ENCODE assay signal across 27 mouse cellular contexts in genomic region chr9:45391299-45391698, GRCm38 (mm10). TPM values are rescaled to one million over a fixed set of nuclear protein-coding genes. Genes with fewer than 3 reads are reported as not detected.
DNase-seq lines count a peak whose midpoint lies in the region; TF ChIP-seq lines count a peak whose summit lies in the region.
"Had no signal": no experiment of that assay in that cellular context is flagged by ENCODE, and none has a peak within 500 bp of the region (broad histone marks: within the 10 kb centered on the region; RNA-seq: fewer than 3 reads in every experiment).

No protein-coding gene starts in this region.

- H3K27ac ChIP-seq in limb, embryonic 10.5 days, result no peak overlapping the region
- H3K27ac ChIP-seq: embryonic facial prominence, embryonic 12.5 days; embryonic facial prominence, embryonic 15.5 days; forebrain, embryonic 10.5 days; forebrain, embryonic 12.5 days had no signal

- WGBS in limb, embryonic 10.5 days, result 77% methylated on average over 7 of the region's 7 CpGs

- H3K27me3 ChIP-seq in E14TG2a.4 (ENCODE audit: insufficient read depth, low read length), result no peaks in the 10 kb centered on the region
- H3K27me3 ChIP-seq in limb, embryonic 10.5 days (ENCODE audit: low read depth, poor library complexity, severe bottlenecking), result no peaks in the 10 kb centered on the region
- H3K27me3 ChIP-seq: embryonic facial prominence, embryonic 12.5 days; embryonic facial prominence, embryonic 15.5 days; forebrain, embryonic 12.5 days had no signal

- H3K4me3 ChIP-seq in E14TG2a.4 (replicated peaks; ENCODE audit: low read length), result peak overlapping the region; percentile 23; the same call in 1 of the 2 replicates
- H3K4me3 ChIP-seq in limb, embryonic 10.5 days, result no peak overlapping the region
- H3K4me3 ChIP-seq: embryonic facial prominence, embryonic 12.5 days; embryonic facial prominence, embryonic 15.5 days; erythroblast, embryonic 14.5 days; forebrain, embryonic 10.5 days; forebrain, embryonic 12.5 days had no signal

- H3K36me3 ChIP-seq in E14TG2a.4 (ENCODE audit: insufficient read depth, low read length), result peaks cover 66% of the 10 kb centered on the region
- H3K36me3 ChIP-seq in limb, embryonic 10.5 days, result peaks cover 49% of the 10 kb centered on the region

- no peak for TF ChIP-seq CTCF in E14TG2a.4 (conservative IDR thresholded peaks at IDR 0.05; ENCODE audit: low read length)

- DNase-seq in 416B (ENCODE audit: low read depth), result peak; percentile 3
- peak; percentile 56 for DNase-seq in ES-CJ7 (ENCODE audit: low read depth, low spot score)
- DNase-seq in ZHBTc4 (ENCODE audit: low read depth, low spot score), result peak; percentile 84
- DNase-seq in gastrocnemius, postnatal 10 days, result no peak
- DNase-seq in limb, embryonic 10.5 days (ENCODE audit: low spot score), result no peak
- DNase-seq in left cerebral cortex, adult 9 months (ENCODE audit: low spot score in 2 of 2), result no peak
- DNase-seq: adrenal gland, adult 2 months; adrenal gland, postnatal 10 days; adrenal gland, postnatal 25 days; B cell, adult 2 months; cerebellum, adult 11 months; cerebellum, adult 18-20 months; cerebellum, adult 8-10 months; cerebellum, adult 9-11 months; cerebellum, postnatal 14 days; cerebellum, postnatal 36 days; embryo, embryonic 11 days had no signal

- peaks cover 83% of the 10 kb centered on the region for H3K4me1 ChIP-seq in E14TG2a.4 (replicated peaks; ENCODE audit: low read depth, low read length)
- 0 out of 2 replicates have a peak, but pooled peaks cover 3% of the 10 kb centered on the region for H3K4me1 ChIP-seq in limb, embryonic 10.5 days
- H3K4me1 ChIP-seq: embryonic facial prominence, embryonic 12.5 days; embryonic facial prominence, embryonic 15.5 days; forebrain, embryonic 10.5 days; forebrain, embryonic 12.5 days had no signal

- no peaks in the 10 kb centered on the region for H3K9me3 ChIP-seq in E14TG2a.4 (ENCODE audit: low read length)
- no peaks in the 10 kb centered on the region for H3K9me3 ChIP-seq in limb, embryonic 10.5 days (replicated peaks)
- H3K9me3 ChIP-seq: embryonic facial prominence, embryonic 12.5 days; embryonic facial prominence, embryonic 15.5 days; forebrain, embryonic 10.5 days; forebrain, embryonic 12.5 days had no signal

RNA-seq across cellular contexts. Expression of gene Fxyd2, which starts 8.2 kb away (rescaled TPM):
- 1 to 10 TPM; 1.4 to 1.6 TPM for total RNA-seq in gastrocnemius, postnatal 10 days (2021)
- 0.69 and 0.84 TPM in 2 replicates for polyA plus RNA-seq in limb, embryonic 10.5 days (2016; fragmentation: Nextera tagmentation; extraction: Ambion mirVana)
- total RNA-seq: CH12.LX, MEL had no signal
- polyA plus RNA-seq: CD4-positive, CD25-positive, alpha-beta regulatory T cell, adult 4 months; erythroblast, embryonic 14.5 days had no signal

RNA-seq across cellular contexts. Expression of gene Fxyd6, which starts 21.3 kb away (rescaled TPM):
- 10 to 100 TPM; 61.2 to 65.6 TPM for total RNA-seq in gastrocnemius, postnatal 10 days (2021)
- polyA plus RNA-seq in limb, embryonic 10.5 days (2016; fragmentation: Nextera tagmentation; extraction: Ambion mirVana), result 97.6 and 110 TPM in 2 replicates
- total RNA-seq: common myeloid progenitor, adult 5-6 weeks; MEL had no signal
- polyA plus RNA-seq: CD4-positive, CD25-positive, alpha-beta regulatory T cell, adult 4 months; erythroblast, embryonic 14.5 days had no signal

RNA-seq across cellular contexts. Expression of gene Dscaml1, which starts 35.1 kb away (rescaled TPM):
- under 1 TPM; 0.19 to 0.68 TPM for total RNA-seq in gastrocnemius, postnatal 10 days (2021)
- 0.15 and 0.30 TPM in 2 replicates for polyA plus RNA-seq in limb, embryonic 10.5 days (2016; fragmentation: Nextera tagmentation; extraction: Ambion mirVana)
- total RNA-seq: CH12.LX; common myeloid progenitor, adult 5-6 weeks; MEL had no signal
- polyA plus RNA-seq: CD4-positive, CD25-positive, alpha-beta regulatory T cell, adult 4 months; erythroblast, embryonic 14.5 days had no signal

Comparison
In these comparisons a context has a peak if more than half of its experiments do, and no peak if none do; other contexts are left out.
1. DNase-seq: peak in 416B (single experiment), ES-CJ7 (single experiment) and ZHBTc4 (single experiment); none in gastrocnemius, postnatal 10 days (single experiment), limb, embryonic 10.5 days (single experiment) and left cerebral cortex, adult 9 months (0 of 2).